Mouse (Mus musculus) myocyte (in vitro differentiated cells): ENCODE measurements at regions not wholly inside any gene's neighbourhood (a gene's known extent, or its start where the extent isn't known, plus 50 kb on each side); places are given as distances from the start of the nearest gene placed in this dataset.

Experiments used
- H3K27me3 ChIP-seq: one replicate; pipeline ENCODE4 v1.6.1; 2011; ENCODE audit not compliant: control insufficient read depth, insufficient read depth, insufficient read length
- H3K36me3 ChIP-seq: one replicate; pipeline ENCODE4 v1.6.1; 2011; ENCODE audit not compliant: control insufficient read depth, insufficient read depth
- H3K4me2 ChIP-seq: one replicate; pipeline ENCODE4 v1.6.1; 2011; ENCODE audit warnings: low read depth, control low read depth
- H3K4me3 ChIP-seq: one replicate; pipeline ENCODE4 v1.5.1; 2011; ENCODE audit warnings: mild to moderate bottlenecking, control low read depth, moderate library complexity
- H3K79me2 ChIP-seq: one replicate; pipeline ENCODE4 v1.6.1; 2011; ENCODE audit not compliant: control insufficient read depth, insufficient read depth
- H3ac ChIP-seq: one replicate; pipeline ENCODE4 v1.6.1; 2011; ENCODE audit not compliant: control insufficient read depth, insufficient read length
- CEBPB ChIP-seq: IDR thresholded peaks from 2 replicates; pipeline ENCODE4 v1.6.1; 2011; ENCODE audit warnings: mild to moderate bottlenecking, moderate library complexity; ENCODE audit not compliant: poor library complexity, insufficient read depth, severe bottlenecking
- E2F4 ChIP-seq: IDR thresholded peaks from one replicate; pipeline ENCODE4 v1.6.1; 2011; ENCODE audit warnings: mild to moderate bottlenecking, control low read depth, moderate library complexity; ENCODE audit not compliant: insufficient read depth
- MAX ChIP-seq: IDR thresholded peaks from one replicate; pipeline ENCODE4 v1.6.1; 2011; ENCODE audit warnings: low read depth, mild to moderate bottlenecking, control low read depth
- MYOD1 ChIP-seq, 3 experiments: IDR thresholded peaks; one replicate each; pipeline ENCODE4 v1.6.1; 2011; ENCODE audit warnings: control low read depth in 2 of 3, low read depth in 2 of 3, mild to moderate bottlenecking in 2 of 3, moderate library complexity in 1 of 3; ENCODE audit not compliant: insufficient read length in 2 of 3, control insufficient read depth in 1 of 3
- MYOG ChIP-seq, 3 experiments: IDR thresholded peaks; one replicate each; pipeline ENCODE4 v1.6.1; 2011; ENCODE audit warnings: control low read depth in 2 of 3, low read depth in 2 of 3, mild to moderate bottlenecking in 2 of 3; ENCODE audit not compliant: insufficient read length in 2 of 3, control insufficient read depth in 1 of 3, insufficient read depth in 1 of 3
- POLR2A ChIP-seq: IDR thresholded peaks from one replicate; pipeline ENCODE4 v1.6.1; 2011; ENCODE audit warnings: low read depth, mild to moderate bottlenecking, control low read depth, moderate library complexity; ENCODE audit not compliant: insufficient read length
- POLR2AphosphoS2 ChIP-seq: IDR thresholded peaks from one replicate; pipeline ENCODE4 v1.6.1; 2011; ENCODE audit warnings: low read depth, control low read depth; ENCODE audit not compliant: insufficient read length
- REST ChIP-seq: IDR thresholded peaks from one replicate; pipeline ENCODE4 v1.6.1; 2011; ENCODE audit warnings: mild to moderate bottlenecking, control low read depth, moderate library complexity; ENCODE audit not compliant: insufficient read depth, insufficient read length
- SRF ChIP-seq: IDR thresholded peaks from one replicate; pipeline ENCODE4 v1.6.1; 2011; ENCODE audit warnings: low read depth; ENCODE audit not compliant: control insufficient read depth, insufficient read length
- TCF12 ChIP-seq: IDR thresholded peaks from one replicate; pipeline ENCODE4 v1.6.1; 2011; ENCODE audit warnings: mild to moderate bottlenecking, control low read depth; ENCODE audit not compliant: poor library complexity, insufficient read depth, severe bottlenecking
- TCF3 ChIP-seq: IDR thresholded peaks from one replicate; pipeline ENCODE4 v1.6.1; 2011; ENCODE audit warnings: low read depth, control low read depth; ENCODE audit not compliant: insufficient read length
- USF1 ChIP-seq: IDR thresholded peaks from one replicate; pipeline ENCODE4 v1.6.1; 2011; ENCODE audit warnings: low read depth, mild to moderate bottlenecking, control low read depth, moderate library complexity

GRCm38 (mm10) chr5:54178966-54179547, 180.8 kb downstream of the Stim2 start:
- Histone ChIP-seq H3ac (no peak overlapping the region), H3K4me2 (no peak overlapping the region), H3K79me2 (no peaks in the 10 kb centered on the region), H3K27me3 (peaks cover 31% of the 10 kb centered on the region), H3K36me3 (no peaks in the 10 kb centered on the region), H3K4me3 (no peak overlapping the region)
- no peak for TF ChIP-seq MYOD1 (IDR thresholded peaks at IDR 0.05; ENCODE audit: control insufficient read depth in 1 of 3, insufficient read length in 2 of 3, low read depth in 2 of 3)
- TF ChIP-seq SRF, result no peak
- TF ChIP-seq E2F4, result no peak
- no peak for TF ChIP-seq REST
- TF ChIP-seq POLR2AphosphoS2, result no peak
- no peak for TF ChIP-seq POLR2A
- TF ChIP-seq USF1, result no peak
- no peak for TF ChIP-seq CEBPB
- no peak for TF ChIP-seq TCF12
- TF ChIP-seq MAX, result no peak
- TF ChIP-seq MYOG (IDR thresholded peaks at IDR 0.05; ENCODE audit: control insufficient read depth in 1 of 3, insufficient read depth in 1 of 3, insufficient read length in 2 of 3, low read depth in 2 of 3), result no peak
- TF ChIP-seq TCF3, result no peak

DNA sequence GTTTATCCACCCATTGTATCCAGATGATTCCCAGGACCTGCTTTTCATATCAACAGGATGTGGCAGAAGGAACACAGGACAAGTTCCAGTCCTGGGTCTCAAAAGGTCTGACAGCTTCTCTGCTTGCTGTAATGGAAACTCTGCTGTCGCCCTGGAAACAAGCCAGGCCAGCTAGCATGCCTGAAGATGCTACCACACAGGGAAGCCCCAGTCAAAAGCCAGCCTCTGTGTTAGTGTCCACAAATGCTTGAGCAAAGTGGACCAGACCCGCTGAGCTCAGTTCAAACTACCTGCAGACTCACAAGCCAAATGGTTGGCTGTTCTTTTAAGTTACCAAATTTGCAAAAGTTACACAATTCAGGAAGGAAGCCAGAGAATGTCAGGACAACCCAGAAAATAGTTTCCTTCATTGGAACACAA, 181.9 kb downstream of the Stim2 start:
- Histone ChIP-seq H3K4me2 (no peak overlapping the region), H3ac (no peak overlapping the region), H3K79me2 (no peaks in the 10 kb centered on the region), H3K36me3 (no peaks in the 10 kb centered on the region), H3K4me3 (no peak overlapping the region), H3K27me3 (peaks cover 31% of the 10 kb centered on the region)
- no peak for TF ChIP-seq POLR2AphosphoS2
- no peak for TF ChIP-seq REST
- TF ChIP-seq MAX, result no peak
- no peak for TF ChIP-seq TCF3
- no peak for TF ChIP-seq MYOD1 (IDR thresholded peaks at IDR 0.05; ENCODE audit: control insufficient read depth in 1 of 3, insufficient read length in 2 of 3, low read depth in 2 of 3)
- no peak for TF ChIP-seq E2F4
- TF ChIP-seq MYOG (IDR thresholded peaks at IDR 0.05; ENCODE audit: control insufficient read depth in 1 of 3, insufficient read depth in 1 of 3, insufficient read length in 2 of 3, low read depth in 2 of 3), result no peak
- no peak for TF ChIP-seq CEBPB
- TF ChIP-seq SRF, result no peak
- TF ChIP-seq USF1, result no peak
- no peak for TF ChIP-seq POLR2A
- TF ChIP-seq TCF12, result no peak

DNA sequence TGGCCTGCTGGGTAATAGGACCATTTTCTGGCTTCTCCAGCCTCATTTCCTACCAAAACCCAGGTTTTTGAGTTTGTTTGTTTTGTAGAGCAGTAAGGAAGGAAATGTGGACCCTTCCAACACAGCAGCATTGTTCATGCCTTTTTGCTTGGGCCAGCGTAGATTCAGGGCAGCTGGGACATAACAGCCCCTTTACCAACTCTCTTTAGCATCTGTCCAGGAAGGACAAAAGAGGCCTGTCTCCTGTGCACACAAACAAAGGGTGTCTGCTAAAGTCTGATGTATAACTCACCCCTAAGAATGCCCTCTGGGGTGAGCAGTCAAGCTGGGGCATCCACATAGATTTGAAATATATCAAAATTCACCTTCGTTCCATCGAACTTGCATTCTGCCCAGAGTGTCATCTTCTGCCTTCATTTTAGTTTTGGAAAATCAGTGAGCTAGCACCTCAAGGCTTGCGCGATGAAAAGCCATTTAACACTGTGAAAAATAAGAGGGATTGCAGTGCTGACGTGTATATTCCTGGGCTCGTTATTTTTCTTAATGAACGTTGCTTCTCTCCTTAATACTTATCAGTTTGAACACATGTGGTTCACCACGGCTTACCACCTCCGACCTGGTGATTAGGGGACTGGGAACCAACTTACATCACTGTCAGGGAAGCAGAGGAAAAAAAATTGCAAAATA, 182.5 kb downstream of the Stim2 start:
- Histone ChIP-seq H3ac (no peak overlapping the region), H3K4me3 (no peak overlapping the region), H3K27me3 (peaks cover 31% of the 10 kb centered on the region), H3K79me2 (no peaks in the 10 kb centered on the region), H3K36me3 (no peaks in the 10 kb centered on the region), H3K4me2 (no peak overlapping the region)
- TF ChIP-seq CEBPB, result no peak
- no peak for TF ChIP-seq USF1
- no peak for TF ChIP-seq TCF12
- no peak for TF ChIP-seq TCF3
- TF ChIP-seq MYOG (IDR thresholded peaks at IDR 0.05; ENCODE audit: control insufficient read depth in 1 of 3, insufficient read depth in 1 of 3, insufficient read length in 2 of 3, low read depth in 2 of 3), result no peak

GRCm38 (mm10) chr5:54181327-54181863, 183.1 kb downstream of the Stim2 start:
- Histone ChIP-seq H3K36me3 (no peaks in the 10 kb centered on the region), H3ac (no peak overlapping the region), H3K4me3 (no peak overlapping the region), H3K79me2 (no peaks in the 10 kb centered on the region), H3K27me3 (peaks cover 31% of the 10 kb centered on the region), H3K4me2 (no peak overlapping the region)
- TF ChIP-seq CEBPB (no peak), SRF (no peak), POLR2A (no peak), POLR2AphosphoS2 (no peak), USF1 (no peak), TCF12 (no peak), TCF3 (no peak), MYOD1 (IDR thresholded peaks at IDR 0.05; ENCODE audit: control insufficient read depth in 1 of 3, insufficient read length in 2 of 3, low read depth in 2 of 3) (no peak), MYOG (IDR thresholded peaks at IDR 0.05; ENCODE audit: control insufficient read depth in 1 of 3, insufficient read depth in 1 of 3, insufficient read length in 2 of 3, low read depth in 2 of 3) (no peak), E2F4 (no peak), REST (no peak), MAX (no peak)

GRCm38 (mm10) chr5:54182754-54183153, 184.5 kb downstream of the Stim2 start:
- no peaks in the 10 kb centered on the region for H3K36me3 ChIP-seq
- no peak for TF ChIP-seq MAX
- H3K27me3 ChIP-seq, result peaks cover 25% of the 10 kb centered on the region
- no peak overlapping the region for H3K4me3 ChIP-seq
- no peak overlapping the region for H3K4me2 ChIP-seq
- no peak overlapping the region for H3ac ChIP-seq
- H3K79me2 ChIP-seq, result no peaks in the 10 kb centered on the region
